Mouse (Mus musculus): ENCODE results near the gene Atp5c1. TPM values are rescaled to one million over a fixed set of nuclear protein-coding genes. Genes with fewer than 3 reads are reported as not detected.

The Atp5c1 gene
- polyA plus RNA-seq, 1 experiment from 2014 or later = 528 TPM

DNA sequence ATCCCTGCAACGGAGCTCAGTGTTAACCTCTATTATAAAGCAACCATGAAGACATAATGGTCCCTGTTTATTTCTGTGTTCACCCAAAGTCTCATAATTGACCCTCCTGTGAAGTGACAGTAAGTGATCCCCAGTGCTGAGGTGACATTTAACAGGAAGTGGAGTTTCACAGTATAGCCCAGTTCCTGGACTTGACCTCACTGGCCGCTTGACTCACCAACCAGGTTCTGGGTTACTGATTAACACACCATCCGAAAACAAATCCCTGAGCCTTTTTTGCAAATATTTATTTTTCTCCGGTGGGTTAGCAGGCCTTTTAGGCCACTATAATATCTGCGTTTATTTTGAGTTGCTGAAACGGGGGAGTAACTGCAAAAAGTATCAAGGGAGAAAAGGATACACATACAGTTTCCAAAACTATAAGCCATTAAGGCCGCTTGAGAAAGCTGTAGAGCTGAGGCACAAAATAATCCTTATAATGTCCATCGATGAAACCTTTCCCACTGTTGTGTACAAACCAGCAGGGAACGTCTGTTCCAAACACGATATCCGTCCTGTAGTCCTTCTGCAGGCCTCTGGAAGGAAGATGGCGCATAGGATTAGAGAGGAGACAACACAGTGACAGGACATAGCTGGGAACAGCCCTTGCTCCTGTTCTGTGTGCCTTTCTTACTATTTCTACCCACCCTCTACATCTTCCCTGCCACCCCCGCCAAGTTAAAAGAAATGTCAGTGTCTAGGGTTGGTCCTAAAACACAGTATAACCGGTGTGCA, 14.2 kb upstream of the Atp5c1 start:
- no peak overlapping the region for H3K4me2 ChIP-seq (replicated peaks)
- no peaks in the 10 kb centered on the region for H3K27me3 ChIP-seq
- peaks cover 31% of the 10 kb centered on the region for H3K36me3 ChIP-seq
- no peaks in the 10 kb centered on the region for H3K9me3 ChIP-seq
- no peak overlapping the region for H3K27ac ChIP-seq
- WGBS = 87% methylated on average over 14 of the region's 14 CpGs
- H3K9ac ChIP-seq = no peak overlapping the region
- no peak overlapping the region for H3K4me3 ChIP-seq
- no peak for ATAC-seq (ENCODE audit: insufficient number of reproducible peaks, insufficient read depth, low FRiP score, low TSS enrichment)
- H3K4me1 ChIP-seq = no peaks in the 10 kb centered on the region

GRCm38 (mm10) chr2:10087256-10087850, 7.0 kb upstream of the Atp5c1 start:
- no peak for ATAC-seq (ENCODE audit: insufficient number of reproducible peaks, insufficient read depth, low FRiP score, low TSS enrichment)
- WGBS = 87% methylated on average over 8 of the region's 8 CpGs
- no peaks in the 10 kb centered on the region for H3K4me1 ChIP-seq
- no peak overlapping the region for H3K4me3 ChIP-seq
- no peak overlapping the region for H3K27ac ChIP-seq
- no peak overlapping the region for H3K4me2 ChIP-seq (replicated peaks)
- no peak overlapping the region for H3K9ac ChIP-seq
- peaks cover 62% of the 10 kb centered on the region for H3K36me3 ChIP-seq
- H3K27me3 ChIP-seq = no peaks in the 10 kb centered on the region
- H3K9me3 ChIP-seq = no peaks in the 10 kb centered on the region

GRCm38 (mm10) chr2:10082737-10083136, 2.4 kb upstream of the Atp5c1 start:
- H3K36me3 ChIP-seq = peaks cover 23% of the 10 kb centered on the region
- 44% methylated on average over 1 of the region's 1 CpGs for WGBS
- no peak for ATAC-seq (ENCODE audit: insufficient number of reproducible peaks, insufficient read depth, low FRiP score, low TSS enrichment)
- no peaks in the 10 kb centered on the region for H3K9me3 ChIP-seq
- H3K9ac ChIP-seq = no peak overlapping the region
- no peak overlapping the region for H3K4me3 ChIP-seq
- no peak overlapping the region for H3K27ac ChIP-seq
- H3K27me3 ChIP-seq = no peaks in the 10 kb centered on the region
- H3K4me2 ChIP-seq (replicated peaks) = no peak overlapping the region
- H3K4me1 ChIP-seq = peaks cover 23% of the 10 kb centered on the region

DNA sequence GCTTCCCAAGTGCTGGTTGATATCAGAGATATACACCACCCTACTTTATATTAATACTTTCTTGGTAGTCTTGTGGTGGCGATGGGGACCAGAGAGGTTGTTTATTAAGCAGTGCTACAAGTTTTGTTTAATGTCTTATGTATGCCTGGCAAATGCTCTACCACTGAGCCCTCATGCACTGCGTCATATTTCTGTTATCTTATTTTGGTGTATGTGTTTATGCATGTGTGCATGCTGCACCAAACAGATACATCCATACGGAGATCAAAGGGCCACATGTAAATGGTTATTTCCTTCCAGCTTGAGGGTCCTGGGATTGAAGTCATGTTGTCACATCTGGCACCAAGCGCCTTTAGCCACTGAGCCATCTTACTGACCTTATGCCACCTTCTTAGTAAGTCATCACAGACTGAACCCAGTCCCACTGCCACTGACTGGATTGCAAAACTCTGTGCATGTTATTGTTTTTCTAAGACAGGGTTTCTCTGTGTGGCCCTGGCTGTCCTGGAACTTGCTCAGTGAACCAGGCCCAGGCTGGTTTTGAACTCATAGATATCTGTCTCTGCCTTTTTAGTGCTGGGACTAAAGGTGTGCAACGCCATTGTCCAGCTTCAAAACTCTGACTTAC, 1.3 kb upstream of the Atp5c1 start:
- Histone ChIP-seq H3K9ac (no peak overlapping the region), H3K4me1 (peaks cover 23% of the 10 kb centered on the region), H3K36me3 (peaks cover 16% of the 10 kb centered on the region; the same call in 1 of the 2 replicates), H3K27me3 (no peaks in the 10 kb centered on the region), H3K27ac (no peak overlapping the region), H3K4me2 (replicated peaks) (peak overlapping the region; percentile 69), H3K9me3 (no peaks in the 10 kb centered on the region), H3K4me3 (peak overlapping the region; percentile 87)
- 83% methylated on average over 5 of the region's 5 CpGs for WGBS
- no peak for ATAC-seq (ENCODE audit: insufficient number of reproducible peaks, insufficient read depth, low FRiP score, low TSS enrichment)

DNA sequence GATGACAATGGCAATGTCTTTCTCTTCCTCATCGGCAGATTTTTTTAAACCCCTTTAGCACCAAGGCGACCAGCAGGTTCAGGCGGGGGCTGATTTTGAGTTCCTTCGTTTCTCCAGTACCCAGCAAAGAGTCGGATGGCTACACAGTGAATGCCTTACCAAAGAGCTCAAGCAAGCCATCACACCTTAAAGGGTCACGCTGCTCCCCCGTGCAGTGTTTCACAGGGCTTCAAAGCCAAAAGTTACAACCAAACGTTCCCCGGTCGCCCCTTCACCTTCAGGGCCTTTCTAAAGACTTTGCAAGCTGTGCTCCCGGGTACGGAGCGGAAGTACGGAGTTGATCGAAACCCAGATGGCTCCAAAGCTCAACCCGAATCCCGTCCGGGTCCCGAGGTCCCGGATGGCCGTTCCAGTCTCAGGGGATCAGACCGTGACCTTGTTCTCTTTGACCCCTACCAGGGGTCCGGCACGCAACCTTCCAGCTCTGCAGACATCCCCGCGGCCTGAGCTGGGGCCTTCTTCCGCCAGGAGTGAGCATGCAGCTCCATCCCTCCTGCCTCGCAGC, 483 bp downstream of the Atp5c1 start:
- Histone ChIP-seq H3K36me3 (0 out of 2 replicates have a peak, but pooled peaks cover 7% of the 10 kb centered on the region), H3K4me1 (peaks cover 23% of the 10 kb centered on the region), H3K9me3 (no peaks in the 10 kb centered on the region), H3K4me2 (replicated peaks) (peak overlapping the region; percentile 69), H3K9ac (peak overlapping the region; percentile 98), H3K27ac (peak overlapping the region; percentile 90), H3K27me3 (no peaks in the 10 kb centered on the region), H3K4me3 (peak overlapping the region; percentile 87)
- WGBS = under 1% methylated on average over 28 of the region's 28 CpGs
- ATAC-seq (ENCODE audit: insufficient number of reproducible peaks, insufficient read depth, low FRiP score, low TSS enrichment) = no peak

DNA sequence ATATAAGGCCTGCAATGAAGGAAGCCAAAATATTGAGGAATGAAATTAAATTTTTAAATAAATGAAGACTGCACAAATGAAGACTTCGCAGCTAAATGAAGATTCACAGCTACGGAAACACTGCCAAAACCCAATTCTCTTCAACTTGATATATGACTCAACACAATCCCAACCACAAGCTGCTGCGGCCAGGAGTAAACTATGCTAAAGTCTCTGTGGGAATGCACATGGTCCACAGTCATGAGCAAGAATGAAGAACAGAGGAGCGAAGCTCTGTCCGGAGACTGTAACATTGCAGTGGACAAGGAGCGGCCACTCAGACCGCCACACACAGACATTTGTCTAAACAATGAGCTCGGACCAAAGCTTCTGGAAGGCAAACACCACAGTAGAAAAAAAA, 3.6 kb downstream of the Atp5c1 start:
- H3K4me1 ChIP-seq = peaks cover 20% of the 10 kb centered on the region
- H3K36me3 ChIP-seq = peaks cover 11% of the 10 kb centered on the region; the same call in 1 of the 2 replicates
- no peak overlapping the region for H3K4me2 ChIP-seq (replicated peaks)
- H3K9me3 ChIP-seq = no peaks in the 10 kb centered on the region
- no peak overlapping the region for H3K9ac ChIP-seq
- no peak overlapping the region for H3K27ac ChIP-seq
- H3K4me3 ChIP-seq = no peak overlapping the region
- ATAC-seq (ENCODE audit: insufficient number of reproducible peaks, insufficient read depth, low FRiP score, low TSS enrichment) = no peak
- 87% methylated on average over 8 of the region's 8 CpGs for WGBS
- H3K27me3 ChIP-seq = no peaks in the 10 kb centered on the region

- ATAC-seq (ENCODE audit: insufficient number of reproducible peaks, insufficient read depth, low FRiP score, low TSS enrichment) = no peak
Measured at GRCm38 (mm10) chr2:10074470-10074869, 5.8 kb downstream of the Atp5c1 start.

DNA sequence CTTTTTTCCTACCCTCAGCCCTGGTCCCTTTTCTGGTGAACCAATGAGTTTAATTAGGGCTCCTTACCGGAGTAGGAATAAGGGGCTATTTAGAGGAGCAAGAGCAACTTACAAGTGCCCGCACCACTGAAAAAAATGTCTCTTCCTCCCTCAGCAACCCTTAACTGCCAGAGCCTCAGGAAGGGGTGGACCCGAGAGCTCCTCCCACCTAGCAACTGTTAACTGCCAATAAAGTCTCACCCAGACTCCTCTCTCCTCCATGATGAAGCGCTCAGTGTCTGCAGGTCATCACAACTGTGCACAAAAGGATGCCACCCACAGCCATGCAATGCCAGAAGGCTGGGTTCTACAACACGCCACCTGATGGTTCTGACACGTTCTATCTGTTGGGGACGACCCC, 8.6 kb downstream of the Atp5c1 start:
- H3K4me1 ChIP-seq = no peaks in the 10 kb centered on the region
- peaks cover 33% of the 10 kb centered on the region for H3K36me3 ChIP-seq
- no peak overlapping the region for H3K4me3 ChIP-seq
- ATAC-seq (ENCODE audit: insufficient number of reproducible peaks, insufficient read depth, low FRiP score, low TSS enrichment) = no peak
- H3K27me3 ChIP-seq = no peaks in the 10 kb centered on the region
- WGBS = 90% methylated on average over 7 of the region's 7 CpGs
- no peak overlapping the region for H3K9ac ChIP-seq
- H3K9me3 ChIP-seq = no peaks in the 10 kb centered on the region
- no peak overlapping the region for H3K27ac ChIP-seq
- no peak overlapping the region for H3K4me2 ChIP-seq (replicated peaks)

More at GRCm38 (mm10) chr2:10074470-10074869, 5.8 kb downstream of the Atp5c1 start:
- no peak overlapping the region for H3K27ac ChIP-seq
- no peaks in the 10 kb centered on the region for H3K27me3 ChIP-seq
- H3K4me2 ChIP-seq (replicated peaks) = no peak overlapping the region
- peaks cover 12% of the 10 kb centered on the region; the same call in 1 of the 2 replicates for H3K36me3 ChIP-seq
- H3K4me1 ChIP-seq = peaks cover 16% of the 10 kb centered on the region
- no peak overlapping the region for H3K4me3 ChIP-seq
- H3K9ac ChIP-seq = no peak overlapping the region
- WGBS = 81% methylated on average over 7 of the region's 7 CpGs
- H3K9me3 ChIP-seq = no peaks in the 10 kb centered on the region

GRCm38 (mm10) chr2:10058836-10059235, 21.5 kb downstream of the Atp5c1 start:
- WGBS = 85% methylated on average over 5 of the region's 5 CpGs
- no peaks in the 10 kb centered on the region for H3K9me3 ChIP-seq
- no peak overlapping the region for H3K4me2 ChIP-seq (replicated peaks)
- no peak for ATAC-seq (ENCODE audit: insufficient number of reproducible peaks, insufficient read depth, low FRiP score, low TSS enrichment)
- H3K4me3 ChIP-seq = no peak overlapping the region
- H3K9ac ChIP-seq = no peak overlapping the region
- no peaks in the 10 kb centered on the region for H3K27me3 ChIP-seq
- H3K36me3 ChIP-seq = peaks cover 72% of the 10 kb centered on the region
- no peak overlapping the region for H3K27ac ChIP-seq
- no peaks in the 10 kb centered on the region for H3K4me1 ChIP-seq

- Histone ChIP-seq H3K36me3 (peaks cover 31% of the 10 kb centered on the region), H3K4me1 (peaks cover 11% of the 10 kb centered on the region), H3K27ac (no peak overlapping the region), H3K4me3 (no peak overlapping the region), H3K9me3 (no peaks in the 10 kb centered on the region), H3K27me3 (no peaks in the 10 kb centered on the region), H3K4me2 (replicated peaks) (no peak overlapping the region), H3K9ac (no peak overlapping the region)
- no peak for ATAC-seq (ENCODE audit: insufficient number of reproducible peaks, insufficient read depth, low FRiP score, low TSS enrichment)
- 100% methylated on average over 1 of the region's 1 CpGs for WGBS
Measured at GRCm38 (mm10) chr2:10051996-10052395, 28.3 kb downstream of the Atp5c1 start.

DNA sequence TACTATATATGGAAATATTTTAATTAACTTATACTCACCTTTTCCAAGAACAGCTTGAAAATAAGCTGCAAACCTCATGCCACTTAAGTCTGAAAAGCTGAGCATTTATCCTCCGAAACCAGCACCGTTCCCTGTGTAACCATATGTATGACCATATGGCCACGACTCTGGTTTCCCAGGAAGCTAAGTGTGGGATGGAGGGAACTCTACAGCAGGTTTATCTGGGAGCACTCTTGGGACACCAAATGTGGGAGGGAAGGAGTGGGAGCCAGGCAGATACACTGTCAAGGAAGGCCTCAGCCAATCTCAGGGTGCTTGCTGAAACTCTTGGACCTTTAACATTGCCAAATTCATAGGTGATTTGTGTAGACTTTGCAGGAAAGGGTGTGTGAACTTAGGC, 29.4 kb downstream of the Atp5c1 start:
- H3K9me3 ChIP-seq = no peaks in the 10 kb centered on the region
- no peaks in the 10 kb centered on the region for H3K27me3 ChIP-seq
- H3K4me2 ChIP-seq (replicated peaks) = no peak overlapping the region
- peaks cover 14% of the 10 kb centered on the region for H3K4me1 ChIP-seq
- WGBS = 82% methylated on average over 3 of the region's 3 CpGs
- no peak overlapping the region for H3K9ac ChIP-seq
- no peak overlapping the region for H3K4me3 ChIP-seq
- H3K36me3 ChIP-seq = peaks cover 23% of the 10 kb centered on the region
- no peak overlapping the region for H3K27ac ChIP-seq
- no peak for ATAC-seq (ENCODE audit: insufficient number of reproducible peaks, insufficient read depth, low FRiP score, low TSS enrichment)
